Mouse (Mus musculus): ENCODE results near the gene Pdcd7. TPM values are rescaled to one million over a fixed set of nuclear protein-coding genes. Genes with fewer than 3 reads are reported as not detected.

Gene Pdcd7
- polyA plus RNA-seq, 1 experiment from 2014 or later: 3.4 TPM

- H3K27me3 ChIP-seq (ENCODE audit: control insufficient read depth, insufficient read depth, low read length): peaks cover 7% of the 10 kb centered on the region
- no peak overlapping the region for H3K27ac ChIP-seq (ENCODE audit: low read length)
- no peak overlapping the region for H3K4me3 ChIP-seq (replicated peaks; ENCODE audit: low read length)
- no peak overlapping the region for H3K4me2 ChIP-seq (ENCODE audit: low read depth, low read length)
- peaks cover 10% of the 10 kb centered on the region for H3K4me1 ChIP-seq (ENCODE audit: control insufficient read depth, insufficient read depth, low read length)
- 55% methylated on average over 3 of the region's 3 CpGs for WGBS
- no peaks in the 10 kb centered on the region for H3K9me3 ChIP-seq (replicated peaks; ENCODE audit: control insufficient read depth, low read length)
- no peaks in the 10 kb centered on the region for H3K36me3 ChIP-seq (ENCODE audit: control insufficient read depth, insufficient read depth, low read length)
- no peak overlapping the region for H3K9ac ChIP-seq (ENCODE audit: low read length)
- no peak for ATAC-seq (ENCODE audit: insufficient read depth, low FRiP score)
Observed at GRCm38 (mm10) chr9:65384276-65384675, 38.4 kb downstream of the Pdcd7 start.

- WGBS: 19% methylated on average over 8 of the region's 8 CpGs
- Histone ChIP-seq H3K4me3 (replicated peaks; ENCODE audit: low read length) (no peak overlapping the region), H3K27me3 (ENCODE audit: control insufficient read depth, insufficient read depth, low read length) (peaks cover 27% of the 10 kb centered on the region), H3K27ac (ENCODE audit: low read length) (peak overlapping the region; percentile 35; the same call in 1 of the 2 replicates), H3K9ac (ENCODE audit: low read length) (no peak overlapping the region), H3K36me3 (ENCODE audit: control insufficient read depth, insufficient read depth, low read length) (no peaks in the 10 kb centered on the region), H3K4me2 (ENCODE audit: low read depth, low read length) (no peak overlapping the region), H3K4me1 (ENCODE audit: control insufficient read depth, insufficient read depth, low read length) (peaks cover 14% of the 10 kb centered on the region), H3K9me3 (replicated peaks; ENCODE audit: control insufficient read depth, low read length) (no peaks in the 10 kb centered on the region)
- ATAC-seq (ENCODE audit: insufficient read depth, low FRiP score): peak; percentile 54; the same call in 1 of the 2 replicates
Observed at GRCm38 (mm10) chr9:65386373-65387140, 40.7 kb downstream of the Pdcd7 start.

- Histone ChIP-seq H3K27me3 (ENCODE audit: control insufficient read depth, insufficient read depth, low read length) (peaks cover 40% of the 10 kb centered on the region), H3K36me3 (ENCODE audit: control insufficient read depth, insufficient read depth, low read length) (no peaks in the 10 kb centered on the region), H3K27ac (ENCODE audit: low read length) (no peak overlapping the region), H3K4me1 (ENCODE audit: control insufficient read depth, insufficient read depth, low read length) (peaks cover 12% of the 10 kb centered on the region), H3K4me2 (ENCODE audit: low read depth, low read length) (peak overlapping the region; percentile 65), H3K9ac (ENCODE audit: low read length) (peak overlapping the region; percentile 70), H3K4me3 (replicated peaks; ENCODE audit: low read length) (peak overlapping the region; percentile 50), H3K9me3 (replicated peaks; ENCODE audit: control insufficient read depth, low read length) (no peaks in the 10 kb centered on the region)
- peak; percentile 20; the same call in 1 of the 2 replicates for ATAC-seq (ENCODE audit: insufficient read depth, low FRiP score)
- 14% methylated on average over 96 of the region's 96 CpGs for WGBS
Observed at GRCm38 (mm10) chr9:65390752-65391612, 45.1 kb downstream of the Pdcd7 start.

- H3K36me3 ChIP-seq (ENCODE audit: control insufficient read depth, insufficient read depth, low read length): no peaks in the 10 kb centered on the region
- H3K27ac ChIP-seq (ENCODE audit: low read length): no peak within 1 kb of the TSS
- H3K9me3 ChIP-seq (replicated peaks; ENCODE audit: control insufficient read depth, low read length): no peaks in the 10 kb centered on the region
- WGBS: 34% methylated on average over 8 of the region's 8 CpGs
- ATAC-seq (ENCODE audit: insufficient read depth, low FRiP score): no peak
- H3K4me1 ChIP-seq (ENCODE audit: control insufficient read depth, insufficient read depth, low read length): peaks cover 12% of the 10 kb centered on the region
- peak within 1 kb of the TSS; percentile 50 for H3K4me3 ChIP-seq (replicated peaks; ENCODE audit: low read length)
- peaks cover 40% of the 10 kb centered on the region for H3K27me3 ChIP-seq (ENCODE audit: control insufficient read depth, insufficient read depth, low read length)
- H3K4me2 ChIP-seq (ENCODE audit: low read depth, low read length): peak within 1 kb of the TSS; percentile 65
- H3K9ac ChIP-seq (ENCODE audit: low read length): peak within 1 kb of the TSS; percentile 70
Observed at GRCm38 (mm10) chr9:65391613-65391964, 45.7 kb downstream of the Pdcd7 start, which contains the start of gene Kbtbd13. TSS of gene Kbtbd13 (minus strand) at chr9:65391652.

- no peak overlapping the region for H3K27ac ChIP-seq (ENCODE audit: low read length)
- peaks cover 9% of the 10 kb centered on the region for H3K4me1 ChIP-seq (ENCODE audit: control insufficient read depth, insufficient read depth, low read length)
- no peak for ATAC-seq (ENCODE audit: insufficient read depth, low FRiP score)
- no peaks in the 10 kb centered on the region for H3K36me3 ChIP-seq (ENCODE audit: control insufficient read depth, insufficient read depth, low read length)
- no peak overlapping the region for H3K9ac ChIP-seq (ENCODE audit: low read length)
- no peak overlapping the region for H3K4me2 ChIP-seq (ENCODE audit: low read depth, low read length)
- no peak overlapping the region for H3K4me3 ChIP-seq (replicated peaks; ENCODE audit: low read length)
- no peaks in the 10 kb centered on the region for H3K9me3 ChIP-seq (replicated peaks; ENCODE audit: control insufficient read depth, low read length)
- 30% methylated on average over 6 of the region's 6 CpGs for WGBS
- peaks cover 40% of the 10 kb centered on the region for H3K27me3 ChIP-seq (ENCODE audit: control insufficient read depth, insufficient read depth, low read length)
Observed at GRCm38 (mm10) chr9:65392638-65393364, 46.9 kb downstream of the Pdcd7 start.

- Histone ChIP-seq H3K9me3 (replicated peaks; ENCODE audit: control insufficient read depth, low read length) (no peaks in the 10 kb centered on the region), H3K4me3 (replicated peaks; ENCODE audit: low read length) (no peak overlapping the region), H3K9ac (ENCODE audit: low read length) (no peak overlapping the region), H3K4me2 (ENCODE audit: low read depth, low read length) (no peak overlapping the region), H3K27ac (ENCODE audit: low read length) (no peak overlapping the region; the same call in 1 of the 2 replicates), H3K4me1 (ENCODE audit: control insufficient read depth, insufficient read depth, low read length) (peaks cover 16% of the 10 kb centered on the region), H3K27me3 (ENCODE audit: control insufficient read depth, insufficient read depth, low read length) (peaks cover 38% of the 10 kb centered on the region), H3K36me3 (ENCODE audit: control insufficient read depth, insufficient read depth, low read length) (no peaks in the 10 kb centered on the region)
- WGBS: 53% methylated on average over 2 of the region's 2 CpGs
- ATAC-seq (ENCODE audit: insufficient read depth, low FRiP score): no peak
Observed at GRCm38 (mm10) chr9:65393606-65394005, 47.7 kb downstream of the Pdcd7 start.

GRCm38 (mm10) chr9:65394360-65394759 is 48.5 kb downstream of the Pdcd7 start:
- peaks cover 19% of the 10 kb centered on the region for H3K4me1 ChIP-seq (ENCODE audit: control insufficient read depth, insufficient read depth, low read length)
- peak; percentile 42; the same call in 1 of the 2 replicates for ATAC-seq (ENCODE audit: insufficient read depth, low FRiP score)
- no peaks in the 10 kb centered on the region for H3K9me3 ChIP-seq (replicated peaks; ENCODE audit: control insufficient read depth, low read length)
- H3K36me3 ChIP-seq (ENCODE audit: control insufficient read depth, insufficient read depth, low read length): no peaks in the 10 kb centered on the region
- H3K4me2 ChIP-seq (ENCODE audit: low read depth, low read length): no peak overlapping the region
- peaks cover 33% of the 10 kb centered on the region for H3K27me3 ChIP-seq (ENCODE audit: control insufficient read depth, insufficient read depth, low read length)
- H3K27ac ChIP-seq (ENCODE audit: low read length): no peak overlapping the region
- WGBS: 52% methylated on average over 2 of the region's 2 CpGs
- H3K9ac ChIP-seq (ENCODE audit: low read length): no peak overlapping the region
- no peak overlapping the region for H3K4me3 ChIP-seq (replicated peaks; ENCODE audit: low read length)

- WGBS: 1% methylated on average over 24 of the region's 24 CpGs
- ATAC-seq (ENCODE audit: insufficient read depth, low FRiP score): peak; percentile 70; the same call in 1 of the 2 replicates
- no peaks in the 10 kb centered on the region for H3K36me3 ChIP-seq (ENCODE audit: control insufficient read depth, insufficient read depth, low read length)
- H3K4me2 ChIP-seq (ENCODE audit: low read depth, low read length): peak within 1 kb of the TSS; percentile 91
- H3K27ac ChIP-seq (ENCODE audit: low read length): no peak within 1 kb of the TSS
- peak within 1 kb of the TSS; percentile 60 for H3K4me3 ChIP-seq (replicated peaks; ENCODE audit: low read length)
- H3K9me3 ChIP-seq (replicated peaks; ENCODE audit: control insufficient read depth, low read length): no peaks in the 10 kb centered on the region
- H3K9ac ChIP-seq (ENCODE audit: low read length): peak within 1 kb of the TSS; percentile 73
- H3K27me3 ChIP-seq (ENCODE audit: control insufficient read depth, insufficient read depth, low read length): no peaks in the 10 kb centered on the region
- H3K4me1 ChIP-seq (ENCODE audit: control insufficient read depth, insufficient read depth, low read length): 0 out of 2 replicates have a peak, but pooled peaks cover 15% of the 10 kb centered on the region
Observed at GRCm38 (mm10) chr9:65398279-65398678, 52.4 kb downstream of the Pdcd7 start, which contains the start of gene Rasl12. TSS of gene Rasl12 (plus strand) at chr9:65398506.
